Mouse (Mus musculus) lung, adult 2 months (tissue): ENCODE measurements at regions not wholly inside any gene's neighbourhood (a gene's known extent, or its start where the extent isn't known, plus 50 kb on each side); places are given as distances from the start of the nearest gene placed in this dataset.

Experiments
- CTCF ChIP-seq: fragments of 200-500 bp; IDR thresholded peaks from 2 replicates; pipeline ENCODE4 v1.5.1; 2011; ENCODE audit warnings: mild to moderate bottlenecking, low read length, control low read depth; ENCODE audit not compliant: insufficient read depth
- POLR2A ChIP-seq: fragments of 200-500 bp; IDR thresholded peaks from 2 replicates; pipeline ENCODE4 v1.6.1; 2011; ENCODE audit warnings: low read depth, mild to moderate bottlenecking, control low read depth, low read length, borderline replicate concordance; ENCODE audit errors: extremely low read depth

DNA sequence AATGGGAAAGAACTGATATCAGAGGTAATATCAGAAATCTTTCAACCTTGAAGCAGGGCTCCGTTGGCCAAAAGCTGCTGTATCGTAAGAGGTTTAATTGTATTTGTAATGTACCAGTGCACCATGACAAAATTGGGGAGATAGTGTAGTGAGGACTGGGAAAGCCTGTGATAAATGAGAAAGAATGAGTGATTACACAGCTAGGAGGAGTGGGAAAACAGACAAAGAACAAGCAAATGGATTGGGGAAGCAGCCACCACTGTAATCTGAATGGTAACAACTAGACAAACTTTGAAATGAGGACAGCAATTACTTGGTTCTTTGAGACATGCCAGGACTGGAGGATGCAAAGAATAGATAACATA, 626.6 kb downstream of the Robo2 start:
- TF ChIP-seq CTCF (no peak), POLR2A (no peak)
